Mouse (Mus musculus): ENCODE results near the gene Mgat3.

GRCm38 (mm10) chr15:80174598-80174875, 1.0 kb downstream of the Mgat3 start:
- TF ChIP-seq CTCF (IDR thresholded peaks at IDR 0.05): no peak
- TF ChIP-seq EP300 (IDR thresholded peaks at IDR 0.05): no peak
